Mouse (Mus musculus): ENCODE measurements around the gene Fam171a2.

Gene Fam171a2

DNA sequence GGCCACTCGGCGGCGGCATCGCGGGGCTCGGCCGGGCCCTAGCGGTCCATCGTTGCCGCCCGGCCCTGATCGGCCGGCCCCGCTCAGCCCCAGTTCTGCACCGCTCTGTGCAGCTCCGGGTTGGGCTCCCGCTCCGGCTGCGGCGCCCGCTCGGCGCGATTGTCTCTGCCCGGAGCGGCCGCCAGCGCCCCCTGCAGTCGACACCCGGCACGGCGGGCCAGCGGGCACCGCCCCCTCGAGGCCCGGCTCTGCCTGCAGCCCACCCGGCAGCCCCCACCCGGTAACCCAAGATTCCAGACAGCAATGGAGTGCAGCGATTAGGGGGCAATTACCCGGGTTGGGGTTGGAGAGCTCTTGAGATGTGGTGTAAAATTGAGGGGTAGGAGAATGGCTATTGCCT is at the start of gene Fam171a2:
Gene Fam171a2 (minus strand): TSS at position 186 of the 400 bp plus-strand sequence.
- DNase-seq: no peak

DNA sequence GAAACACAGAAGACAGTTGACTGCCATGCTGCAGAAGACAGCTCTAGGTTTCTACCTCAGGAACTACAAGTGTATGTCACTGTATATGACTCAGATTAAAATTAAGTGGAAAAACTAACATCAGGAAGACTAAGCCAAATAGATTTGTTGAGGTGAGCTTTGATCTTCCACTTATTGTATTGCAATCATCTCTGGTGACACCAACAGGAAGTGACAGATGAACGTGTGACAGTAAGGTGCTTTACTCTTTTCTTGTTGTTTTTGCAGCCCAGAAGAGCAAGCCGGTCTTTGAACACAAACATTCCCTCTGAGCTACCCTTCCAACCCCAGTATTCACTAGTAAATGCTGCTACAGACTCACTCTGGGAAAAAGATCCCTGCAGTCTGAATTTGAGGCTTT is 49.2 kb upstream of the Fam171a2 start:
- DNase-seq: no peak

DNA sequence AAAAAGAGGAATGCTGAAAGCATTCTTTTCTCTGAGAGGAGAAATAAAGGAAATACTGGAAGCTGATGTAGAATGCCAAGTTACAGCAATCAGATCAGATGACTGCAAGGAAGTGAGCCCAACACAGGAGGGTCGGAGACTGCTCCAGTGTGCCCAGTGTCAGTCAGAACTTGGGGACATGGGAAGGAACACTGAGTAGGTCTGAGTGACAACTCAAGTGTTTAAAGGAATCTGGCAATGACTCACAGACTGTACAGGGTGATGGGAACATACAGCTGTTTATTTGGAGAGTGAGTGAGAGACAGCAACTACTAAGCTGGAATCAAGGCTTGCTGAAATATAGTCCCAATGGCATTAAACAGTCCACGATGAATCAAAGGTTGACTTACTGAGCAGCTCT is 48.7 kb upstream of the Fam171a2 start:
- DNase-seq: no peak

- no peak for DNase-seq
Measured at GRCm38 (mm10) chr11:102495742-102496141, 48.3 kb upstream of the Fam171a2 start.

DNA sequence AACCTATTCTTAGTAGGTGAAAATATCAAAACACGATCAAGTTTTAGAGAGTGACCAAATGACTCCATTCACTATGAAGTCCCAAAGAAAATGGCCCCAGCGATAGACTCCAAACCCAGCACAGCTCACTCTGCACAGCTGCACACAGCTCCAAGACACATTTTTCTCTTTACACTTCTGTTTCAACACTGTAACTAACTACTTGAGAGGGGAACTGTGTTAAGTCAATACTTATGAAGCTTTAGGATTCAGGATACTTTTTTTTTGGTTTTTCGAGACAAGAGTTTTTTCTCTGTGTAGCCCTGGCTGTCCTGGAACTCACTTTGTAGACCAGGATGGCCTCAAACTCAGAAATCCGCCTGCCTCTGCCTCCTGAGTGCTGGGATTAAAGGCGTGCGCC is 47.6 kb upstream of the Fam171a2 start:
- DNase-seq: no peak

DNA sequence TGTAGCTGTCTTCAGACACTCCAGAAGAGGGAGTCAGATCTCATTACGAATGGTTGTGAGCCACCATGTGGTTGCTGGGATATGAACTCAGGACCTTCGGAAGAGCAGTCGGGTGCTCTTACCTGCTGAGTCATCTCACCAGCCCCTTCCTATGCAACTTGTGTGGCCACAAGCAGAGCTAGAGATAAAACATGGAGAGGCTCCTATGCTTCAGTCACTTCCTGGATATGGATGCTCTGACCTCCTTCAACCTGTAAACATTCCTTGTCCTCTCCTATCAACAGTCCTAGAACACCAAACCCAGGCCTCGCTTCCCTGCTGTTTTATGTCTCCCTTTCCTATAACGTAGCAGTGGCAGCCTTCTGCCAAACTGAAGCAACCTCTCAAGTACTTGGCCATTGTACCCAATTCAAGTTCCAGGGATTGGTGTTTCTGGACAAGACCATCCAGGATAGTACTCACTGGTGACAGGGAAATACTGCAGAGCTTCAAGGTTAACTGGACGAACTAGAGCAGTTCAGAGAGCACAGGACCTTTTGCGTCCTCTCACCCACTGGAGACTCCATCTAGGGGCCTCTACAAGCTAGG is 46.7 kb upstream of the Fam171a2 start:
- no peak for DNase-seq

DNA sequence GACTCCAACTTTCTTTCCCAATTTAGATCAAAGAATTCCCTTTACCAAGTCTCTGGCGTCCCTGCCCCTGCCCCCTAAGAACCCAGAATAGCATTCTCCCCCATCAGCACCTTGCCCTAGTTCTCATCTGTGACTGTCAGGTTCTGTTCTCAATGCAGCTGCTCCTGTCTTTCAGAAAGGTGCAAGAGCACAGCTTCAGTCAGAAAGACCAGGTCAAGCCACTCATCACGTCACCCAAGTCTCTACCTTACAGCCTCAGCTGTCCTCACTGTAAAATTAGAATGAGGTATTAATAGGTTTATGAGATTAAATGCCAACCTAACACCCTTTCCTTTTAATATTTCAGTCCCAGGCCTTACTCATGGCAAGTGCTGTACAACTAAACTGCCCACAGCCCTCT is 45.8 kb upstream of the Fam171a2 start:
- no peak for DNase-seq

DNA sequence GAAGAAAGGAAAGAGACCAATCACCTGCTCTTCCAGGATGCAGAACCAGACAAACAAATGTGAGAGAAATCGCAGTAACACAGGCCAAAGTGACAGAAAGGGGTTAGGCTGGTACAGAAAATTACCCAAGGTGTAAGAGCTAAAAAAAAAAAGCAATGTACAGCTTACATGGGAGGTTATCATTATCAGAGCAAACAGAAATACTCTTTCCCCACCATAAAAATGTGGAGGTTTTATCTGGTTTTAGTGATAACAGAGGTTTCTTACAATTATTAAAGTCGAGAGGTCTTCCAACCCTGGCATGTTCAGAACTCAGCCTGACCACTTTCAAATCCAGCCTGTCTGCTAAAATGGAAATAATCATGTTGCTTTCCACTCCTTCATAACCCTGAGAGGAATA is 40.4 kb upstream of the Fam171a2 start:
- no peak for DNase-seq

DNA sequence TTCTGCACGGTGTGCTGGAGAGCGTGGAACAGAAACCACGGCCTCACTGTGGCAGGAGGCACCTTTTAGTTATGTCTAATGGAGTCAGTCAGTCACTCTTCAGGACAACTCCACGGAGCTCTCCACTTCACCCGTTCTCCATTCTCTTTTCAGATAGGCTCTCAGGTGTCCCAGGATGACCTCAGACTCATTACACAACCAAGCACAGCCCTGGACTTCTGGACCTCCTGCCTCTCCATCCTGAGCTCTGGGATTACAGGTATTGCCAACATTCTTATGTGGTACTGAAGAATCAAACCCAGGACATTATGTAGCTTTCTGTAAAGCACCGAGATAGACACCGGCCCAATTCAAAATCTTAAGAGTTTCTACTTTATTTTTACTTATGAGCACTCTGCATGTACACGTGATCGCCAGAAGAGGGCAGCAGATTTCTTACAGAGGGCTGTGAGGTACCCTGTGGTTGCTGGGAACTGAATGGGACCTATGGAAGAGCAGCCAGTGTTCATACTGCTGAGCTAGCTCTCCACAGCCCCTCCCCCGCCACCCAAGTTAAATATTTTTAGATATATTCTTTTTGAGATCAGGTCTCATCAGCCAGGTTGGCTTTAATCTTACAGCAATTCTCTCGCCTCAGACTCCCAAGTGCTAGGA is 39.4 kb upstream of the Fam171a2 start:
- peak; percentile 56 for DNase-seq

DNA sequence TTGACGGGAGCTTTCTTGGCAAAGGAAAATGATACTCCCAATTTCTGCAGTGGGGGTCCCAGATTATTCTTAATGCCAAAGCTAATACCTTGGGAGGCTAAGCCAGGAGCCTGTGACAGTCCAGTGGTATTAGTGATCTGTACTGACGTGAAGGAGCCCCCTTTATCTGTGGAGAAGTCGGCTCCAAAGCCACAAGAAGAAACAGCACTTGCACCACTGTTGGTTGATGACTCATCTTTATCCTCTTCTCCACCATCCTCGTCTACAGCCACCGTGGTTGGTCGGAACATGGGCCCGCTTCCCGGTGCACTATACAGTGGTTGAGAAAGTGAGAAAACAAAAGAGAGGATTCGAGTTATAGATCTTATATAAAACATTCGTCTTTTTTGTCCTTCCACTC is 34.3 kb upstream of the Fam171a2 start:
- DNase-seq: no peak

- no peak for DNase-seq
Measured at GRCm38 (mm10) chr11:102480897-102481296, 33.4 kb upstream of the Fam171a2 start.

- DNase-seq: no peak
Measured at GRCm38 (mm10) chr11:102480111-102480510, 32.6 kb upstream of the Fam171a2 start.

- DNase-seq: no peak
Measured at GRCm38 (mm10) chr11:102479581-102479980, 32.1 kb upstream of the Fam171a2 start.

- DNase-seq: no peak
Measured at GRCm38 (mm10) chr11:102478671-102479070, 31.2 kb upstream of the Fam171a2 start.

DNA sequence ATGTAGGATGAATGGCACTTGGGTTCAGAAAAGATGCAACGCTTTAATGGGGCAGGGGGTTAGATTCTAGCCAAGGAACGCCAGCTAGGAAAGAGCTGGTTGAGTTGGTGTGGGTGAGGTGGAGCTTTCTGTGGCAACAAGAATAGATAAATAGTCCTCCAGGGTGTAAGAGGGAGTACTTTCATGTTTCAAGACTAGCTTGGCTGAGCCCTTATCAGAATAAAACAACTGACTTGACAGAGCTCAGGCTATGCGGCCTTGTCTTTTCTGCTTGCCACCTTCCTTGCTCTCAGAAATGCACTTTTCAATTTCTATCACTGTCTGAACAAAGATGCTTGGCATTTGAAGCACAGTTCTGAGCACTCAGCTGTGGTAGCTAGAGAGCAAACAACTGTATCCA is 27.5 kb upstream of the Fam171a2 start:
- no peak for DNase-seq

DNA sequence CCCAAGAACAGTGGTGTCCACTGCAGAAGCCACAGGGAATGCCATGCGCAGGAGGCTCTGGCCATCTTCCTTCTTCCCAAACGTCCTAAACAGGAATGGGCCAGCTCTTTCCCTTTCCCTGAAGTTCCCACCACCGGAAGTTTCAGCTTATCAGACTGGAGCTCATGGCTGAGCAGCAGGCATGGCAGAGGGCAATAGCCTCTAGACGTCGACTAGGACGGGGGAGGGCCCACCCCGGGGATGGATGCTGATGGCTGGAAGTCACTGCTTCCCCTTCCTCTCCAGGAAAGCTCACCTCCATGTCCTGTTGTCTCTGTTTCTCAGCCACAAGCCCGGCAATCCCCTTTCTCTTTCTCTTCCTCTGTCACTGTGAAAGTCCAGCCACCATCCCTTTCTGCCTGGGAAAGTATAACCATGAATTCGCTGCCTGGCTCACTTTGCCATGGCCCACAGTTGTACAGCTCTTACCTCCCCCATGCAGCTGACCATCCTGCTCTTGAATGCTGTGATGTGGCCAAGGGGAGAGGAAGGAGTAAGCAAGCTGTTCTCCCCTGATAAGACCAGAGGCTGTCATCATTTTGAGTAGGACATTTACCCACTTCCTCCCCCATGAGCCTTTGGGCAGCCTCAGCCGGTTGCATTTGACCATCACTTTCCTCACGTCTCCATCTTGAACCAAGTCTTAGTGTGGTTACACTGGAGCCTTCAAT is 22.3 kb upstream of the Fam171a2 start, which contains the start of gene Itga2b:
Gene Itga2b (minus strand): TSS at position 475 of the 710 bp plus-strand sequence.
- DNase-seq: no peak

GRCm38 (mm10) chr11:102467041-102467631 is 19.7 kb upstream of the Fam171a2 start:
- peak; percentile 97 for DNase-seq

GRCm38 (mm10) chr11:102465713-102466436 is 18.4 kb upstream of the Fam171a2 start:
- peak; percentile 66 for DNase-seq

GRCm38 (mm10) chr11:102464901-102465300 is 17.4 kb upstream of the Fam171a2 start:
- no peak for DNase-seq

GRCm38 (mm10) chr11:102461764-102462163 is 14.3 kb upstream of the Fam171a2 start:
- DNase-seq: peak; percentile 82

DNA sequence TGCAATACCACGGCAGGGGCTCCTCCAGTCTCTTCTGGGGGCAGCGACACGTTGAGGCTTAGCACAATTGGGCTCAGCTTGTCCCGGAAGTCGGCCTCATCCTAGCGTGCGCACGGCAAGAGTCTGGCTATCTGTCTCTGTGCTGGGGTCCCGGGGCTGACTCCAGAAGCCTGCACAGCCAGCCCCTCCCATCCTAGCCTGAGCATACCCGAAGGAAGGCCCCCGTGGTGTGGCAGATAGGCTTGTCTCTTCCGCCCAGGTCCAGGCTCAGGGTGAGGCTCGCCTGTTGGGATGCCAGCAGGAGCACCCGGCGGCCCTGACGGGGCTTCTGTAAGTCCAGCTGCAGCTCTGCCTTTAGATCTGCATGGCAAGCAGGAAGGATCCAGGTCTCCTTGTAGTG is 13.1 kb upstream of the Fam171a2 start:
- DNase-seq: no peak

- DNase-seq: peak; percentile 89
Measured at GRCm38 (mm10) chr11:102455740-102456396, 8.4 kb upstream of the Fam171a2 start.

GRCm38 (mm10) chr11:102453131-102453530 is 5.6 kb upstream of the Fam171a2 start:
- no peak for DNase-seq
